Mouse (Mus musculus) layer of hippocampus, adult 8-10 months (tissue): ENCODE measurements around the gene St13. TPM values are rescaled to one million over a fixed set of nuclear protein-coding genes. Genes with fewer than 3 reads are reported as not detected.

ENCODE experiments used
- DNase-seq, 2 experiments: peaks; one replicate each; pipeline ENCODE4 v3.0.0; 2022; ENCODE audit warnings: low spot score in 2 of 2
- total RNA-seq, 4 experiments: library from RNA; stranded (reverse); gene quantifications; 2 replicates each; pipeline ENCODE4 v1.2.4; 2022

St13 gene
- total RNA-seq, 4 experiments from 2014 or later = 158 to 183 (median 171) TPM

DNA sequence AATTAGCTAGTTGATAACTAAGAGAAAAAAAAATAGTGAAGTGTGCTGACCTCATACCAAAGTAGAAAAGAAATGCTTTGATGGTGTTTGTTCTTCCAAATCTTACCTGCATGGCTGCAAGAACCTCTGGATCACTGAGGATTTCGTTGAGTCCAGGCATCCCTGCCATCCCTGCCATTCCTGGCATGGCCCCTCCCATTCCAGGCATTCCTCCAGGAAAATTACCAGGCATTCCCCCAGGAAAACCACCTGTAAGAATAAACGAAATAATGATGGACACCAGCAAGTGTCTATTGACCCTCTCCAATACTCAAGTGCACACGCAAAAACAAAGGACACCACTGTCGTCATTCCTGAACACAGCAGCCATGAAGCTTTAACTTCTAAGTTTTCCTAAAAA is 33.6 kb downstream of the St13 start:
- DNase-seq = no peak

DNA sequence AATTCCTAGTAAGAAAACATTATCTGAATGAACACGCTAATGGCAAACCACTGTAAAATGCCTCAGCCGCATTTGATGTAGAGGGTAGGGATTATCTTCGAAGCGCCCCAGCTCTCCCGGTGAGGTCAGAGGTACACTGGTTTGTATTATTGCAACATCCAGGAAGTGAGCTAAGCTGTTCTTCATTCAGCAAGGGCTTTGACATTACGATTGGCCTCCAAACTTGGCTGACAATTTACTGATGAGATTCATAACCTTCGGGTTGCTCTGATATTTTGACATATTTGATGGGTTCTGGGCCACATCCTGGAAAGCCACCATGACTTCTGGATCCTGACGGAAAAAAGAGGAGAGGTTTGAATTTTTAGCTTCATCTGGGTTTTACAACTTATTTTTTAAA is 34.6 kb downstream of the St13 start:
- no peak for DNase-seq

DNA sequence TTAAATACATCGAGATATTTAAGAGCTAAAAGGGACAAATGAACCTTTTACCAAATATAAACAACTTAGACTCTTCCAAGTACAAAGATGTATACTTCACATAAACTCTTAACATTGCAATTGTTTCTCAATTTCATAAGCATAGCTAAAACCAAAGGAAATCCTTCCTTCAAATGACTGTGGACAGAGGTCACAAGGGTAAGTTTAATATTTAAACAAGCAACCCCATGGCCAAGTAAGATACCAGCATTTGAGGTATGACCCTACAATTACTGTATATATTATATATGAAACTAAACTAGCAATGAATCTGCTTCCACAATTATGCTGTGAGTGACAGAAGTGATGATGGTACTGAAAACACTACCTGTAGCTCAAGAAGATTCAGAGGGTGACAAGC is 35.6 kb downstream of the St13 start:
- no peak for DNase-seq

DNA sequence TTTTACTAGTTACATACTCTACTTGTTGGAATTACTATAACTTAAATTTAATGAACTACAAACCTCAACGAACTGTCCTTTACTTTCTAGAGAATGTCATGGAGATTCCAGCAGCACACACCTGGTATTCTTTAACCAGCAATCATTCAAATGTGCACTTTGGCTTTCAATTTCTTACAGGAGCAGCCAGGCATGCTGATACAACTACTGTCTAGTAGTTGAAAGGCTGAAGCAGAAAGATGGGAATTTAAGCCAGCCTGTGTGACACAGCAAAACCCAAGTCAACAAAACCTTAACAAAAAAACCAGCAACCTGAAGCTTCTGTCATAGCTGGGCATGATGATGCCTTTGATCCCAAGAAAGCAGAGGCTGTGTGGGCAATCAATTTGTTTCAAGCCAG is 37.4 kb downstream of the St13 start:
- DNase-seq = no peak

DNA sequence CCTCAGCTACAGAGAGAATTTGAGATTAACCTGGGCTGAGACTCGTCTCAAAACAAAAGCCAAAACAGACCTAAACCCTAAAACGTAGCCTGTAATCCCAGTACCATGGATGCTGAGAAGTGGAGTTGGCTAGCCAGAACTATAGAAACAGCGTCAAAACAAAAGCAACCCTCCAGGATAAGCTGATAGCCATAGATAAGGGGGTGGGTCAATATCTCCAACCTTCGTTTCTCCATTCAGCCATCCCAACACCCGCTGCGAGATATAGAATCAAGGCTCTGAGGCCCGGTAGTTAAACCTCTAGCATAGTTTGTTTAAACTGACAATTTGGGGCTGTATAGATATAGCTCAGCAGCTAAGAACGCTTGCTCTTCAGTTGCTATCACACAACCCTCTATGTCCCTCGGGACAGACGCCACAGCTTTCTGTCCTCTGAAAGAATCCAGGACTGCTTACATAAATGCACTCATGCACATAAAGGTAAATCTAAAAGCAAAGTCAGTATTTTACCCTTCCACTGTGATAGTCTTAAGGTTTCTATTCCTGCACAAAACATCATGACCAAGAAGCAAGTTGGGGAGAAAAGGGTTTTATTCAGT is 38.4 kb downstream of the St13 start:
- DNase-seq = no peak

DNA sequence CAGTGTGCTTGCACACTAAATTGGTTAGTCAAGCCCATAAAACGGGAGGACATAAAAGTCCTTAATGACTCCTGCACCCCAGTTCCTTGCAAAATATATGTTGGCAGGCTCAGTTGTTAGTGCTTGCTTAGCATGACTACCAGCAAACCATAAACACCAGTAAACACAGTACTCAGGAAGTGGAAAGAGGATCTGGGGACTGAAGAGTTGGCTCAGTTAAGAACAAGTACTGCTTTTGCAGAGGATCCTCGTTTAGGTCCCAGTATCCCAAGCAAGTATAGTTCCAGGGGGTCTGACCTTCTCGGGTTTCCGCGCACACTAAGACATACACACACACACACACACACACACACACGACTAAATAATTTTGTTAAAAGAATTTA is 38.9 kb downstream of the St13 start:
- no peak for DNase-seq

DNA sequence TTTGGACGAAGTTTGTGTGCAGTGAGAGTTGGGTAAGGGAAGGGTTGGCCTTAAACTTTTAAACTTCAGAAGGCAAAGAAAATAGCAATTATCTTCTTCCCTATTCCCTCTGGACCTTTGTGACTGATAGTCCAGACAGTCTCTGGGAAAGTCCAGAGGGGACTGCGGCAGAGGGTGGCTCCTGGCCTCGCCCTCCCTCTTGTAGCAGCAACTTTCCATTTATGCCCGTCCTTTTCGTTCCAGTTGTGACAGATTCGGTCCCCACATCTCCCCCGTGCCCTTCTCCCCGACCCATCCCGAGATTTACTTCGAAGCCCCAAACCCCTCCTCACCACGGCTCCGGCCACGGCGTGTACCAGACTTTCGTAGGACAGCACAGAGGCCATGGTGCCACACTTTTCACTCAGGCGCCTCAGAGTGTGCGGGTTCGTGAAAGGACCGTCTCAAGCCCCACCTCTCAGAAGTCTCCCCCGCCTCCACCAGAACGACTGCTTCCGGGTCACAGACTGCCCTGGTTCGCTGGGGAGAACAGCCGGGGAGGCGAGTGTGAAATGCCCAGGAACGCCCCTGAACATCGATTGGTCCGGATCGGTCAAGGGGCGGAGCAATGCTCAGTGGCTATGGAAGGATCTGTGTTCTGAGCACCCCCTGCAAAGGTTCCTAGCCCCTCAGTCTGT is 39.4 kb downstream of the St13 start, which contains the start of gene Slc25a17:
TSS of gene Slc25a17 (minus strand) at position 468 of the 677 bp plus-strand sequence.
- DNase-seq = peak; percentile 91 to 94

DNA sequence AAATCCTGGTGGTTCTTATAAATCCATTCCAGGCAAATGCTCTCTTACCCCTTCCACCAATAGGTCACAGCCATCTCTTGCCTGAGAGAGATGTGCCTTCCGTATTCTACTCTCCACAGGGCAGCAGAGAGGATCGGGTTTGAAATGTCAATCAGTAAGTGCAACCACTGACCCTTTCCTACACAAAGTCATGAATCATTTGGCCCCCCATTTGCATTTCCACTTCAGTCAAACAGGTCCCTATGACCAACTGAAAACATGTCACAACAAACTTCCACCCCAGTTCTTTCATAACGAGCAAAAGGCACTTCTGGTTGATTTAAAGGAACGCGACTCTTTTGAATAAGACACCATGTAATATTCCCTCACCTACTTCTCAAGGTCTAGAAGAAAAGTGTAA is 40.5 kb downstream of the St13 start:
- DNase-seq = no peak

DNA sequence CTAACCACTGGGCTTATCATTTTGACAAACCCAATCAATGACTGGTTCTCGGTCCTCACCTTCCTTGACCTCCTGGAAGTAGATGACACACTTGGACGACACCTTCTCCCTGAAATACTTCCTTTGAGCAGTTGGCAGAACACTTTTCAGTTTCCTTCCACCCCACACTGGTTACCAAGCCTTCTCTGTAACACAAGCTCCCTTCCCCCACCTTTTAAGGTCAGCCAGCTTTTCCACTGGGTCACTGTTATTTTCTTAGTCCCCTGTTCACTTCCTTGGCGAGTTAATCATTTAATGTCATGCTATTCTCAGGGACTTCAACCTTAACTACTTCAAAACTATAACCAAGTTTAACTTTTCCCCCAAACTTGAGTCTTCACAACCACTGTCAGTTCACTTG is 40.9 kb downstream of the St13 start:
- DNase-seq = no peak

DNA sequence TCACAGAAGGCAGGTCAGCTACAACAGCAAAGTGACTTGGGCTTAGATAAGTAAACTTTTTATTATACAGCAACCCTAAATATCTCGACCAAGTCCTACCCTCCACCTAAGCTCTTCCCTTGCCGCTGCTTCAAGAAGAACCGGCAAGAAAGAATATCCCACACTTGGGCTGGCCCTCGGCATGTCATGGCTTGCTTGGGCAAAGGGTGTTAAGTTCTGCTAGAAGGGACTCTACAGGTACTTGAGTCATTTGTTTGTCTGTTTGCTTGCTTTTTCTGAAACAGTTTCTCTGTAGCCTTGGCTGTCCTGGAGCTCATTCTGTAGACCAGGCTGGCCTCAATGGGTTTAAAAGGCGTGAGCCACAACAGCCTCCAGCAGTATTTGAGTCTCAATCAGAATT is 42.9 kb downstream of the St13 start:
- no peak for DNase-seq

DNA sequence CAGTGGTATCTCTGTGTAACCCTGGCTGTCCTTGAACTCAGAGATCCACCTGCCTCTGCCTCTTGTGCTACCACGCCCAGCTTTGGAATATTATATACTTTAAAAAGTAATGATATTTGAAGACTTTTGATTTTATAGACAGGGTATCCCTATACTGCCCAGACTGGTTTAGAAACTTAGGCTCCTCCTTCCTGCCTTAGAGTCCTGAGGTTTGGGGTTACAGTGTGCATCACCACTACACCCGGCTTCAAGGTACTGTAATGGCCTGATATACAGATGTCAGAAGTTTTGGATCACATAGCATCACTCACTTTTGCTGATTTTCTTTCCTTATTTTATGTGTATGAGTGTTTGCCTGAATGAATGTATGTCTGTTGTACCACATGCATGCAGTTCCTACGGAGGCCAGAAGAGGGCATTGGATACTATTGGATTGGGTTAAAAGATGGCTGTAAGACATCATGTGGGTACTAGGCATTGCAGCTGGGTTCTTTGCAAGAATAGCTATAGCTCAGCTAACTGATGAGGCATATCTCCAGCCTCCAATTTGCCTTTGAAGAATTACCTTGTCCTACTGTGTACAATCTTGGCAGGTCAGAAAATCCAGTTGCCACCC is 44.6 kb downstream of the St13 start:
- no peak for DNase-seq

DNA sequence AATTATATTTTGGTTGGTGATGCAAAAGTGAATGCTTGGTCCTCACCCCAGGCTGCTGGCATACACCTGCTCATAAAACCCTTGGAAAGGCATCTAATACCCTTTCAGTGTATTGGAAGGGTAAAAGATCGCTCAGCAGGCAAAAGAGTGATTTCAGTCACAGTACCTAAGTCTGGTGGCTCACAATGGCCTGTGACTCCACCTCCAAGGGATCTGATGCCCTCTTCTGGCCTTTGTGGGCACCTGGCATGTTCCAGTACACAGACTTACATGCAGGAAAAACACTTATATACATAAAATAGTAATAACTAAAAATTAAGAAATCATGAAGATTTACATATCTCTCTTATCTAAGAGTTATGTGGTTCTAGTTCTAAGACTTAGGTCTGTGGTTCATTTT is 47.2 kb downstream of the St13 start:
- DNase-seq = no peak

DNA sequence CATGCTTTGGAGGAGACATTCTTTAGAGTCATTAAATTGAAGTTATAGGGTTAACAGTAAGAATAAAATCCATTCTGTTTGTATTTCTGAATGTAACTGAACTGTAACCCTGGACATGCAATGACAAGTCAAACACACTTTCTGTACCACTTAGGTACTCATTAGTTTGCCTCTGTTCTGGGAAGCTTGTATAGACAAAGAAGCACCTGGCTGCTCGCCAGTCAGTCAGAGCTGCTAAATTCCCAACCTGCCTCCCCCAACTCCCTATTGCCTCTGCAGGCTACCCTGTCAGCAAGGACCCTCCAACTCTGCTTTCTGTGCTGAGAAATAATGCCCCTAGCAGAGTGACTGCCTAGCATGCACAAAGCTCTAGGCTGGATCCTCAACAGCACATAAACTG is 49.5 kb downstream of the St13 start:
- no peak for DNase-seq

DNA sequence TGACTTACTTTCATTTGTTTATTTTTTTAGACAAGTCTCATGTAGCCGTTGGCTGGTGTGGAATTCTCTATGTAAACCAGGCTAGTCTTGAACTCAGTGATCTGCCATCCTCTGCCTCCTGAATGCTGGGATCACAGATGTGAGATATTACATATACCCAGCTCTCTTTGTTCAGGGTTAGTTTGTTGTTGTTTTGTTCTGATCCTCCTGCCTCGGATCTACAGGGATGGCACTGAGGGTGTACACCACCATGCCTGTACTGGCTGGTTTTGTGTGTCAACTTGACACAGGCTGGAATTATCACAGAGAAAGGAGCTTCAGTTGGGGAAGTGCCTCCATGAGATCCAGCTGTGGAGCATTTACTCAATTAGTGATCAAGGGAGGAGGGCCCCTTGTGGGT is 51.5 kb downstream of the St13 start:
- no peak for DNase-seq

DNA sequence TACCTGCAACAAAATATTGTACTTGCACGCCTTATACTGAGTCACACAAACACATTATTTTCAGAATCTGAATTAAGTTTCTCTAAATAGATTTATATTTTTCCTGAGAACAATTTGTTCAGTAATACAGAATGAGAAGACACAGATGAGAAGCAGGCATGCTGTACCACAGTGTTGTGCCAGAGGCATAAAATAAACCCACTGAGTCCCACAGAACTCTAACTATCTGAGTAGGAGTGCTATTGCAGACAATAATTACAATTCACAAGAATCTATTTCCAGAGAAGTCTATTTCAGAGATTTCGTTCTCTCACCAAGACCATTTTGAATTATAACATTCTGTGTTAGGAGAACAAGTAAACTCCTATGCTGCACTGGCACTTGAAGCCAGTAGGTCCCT is 52.4 kb downstream of the St13 start:
- peak in 1 of 2 experiments; percentile 29 for DNase-seq

DNA sequence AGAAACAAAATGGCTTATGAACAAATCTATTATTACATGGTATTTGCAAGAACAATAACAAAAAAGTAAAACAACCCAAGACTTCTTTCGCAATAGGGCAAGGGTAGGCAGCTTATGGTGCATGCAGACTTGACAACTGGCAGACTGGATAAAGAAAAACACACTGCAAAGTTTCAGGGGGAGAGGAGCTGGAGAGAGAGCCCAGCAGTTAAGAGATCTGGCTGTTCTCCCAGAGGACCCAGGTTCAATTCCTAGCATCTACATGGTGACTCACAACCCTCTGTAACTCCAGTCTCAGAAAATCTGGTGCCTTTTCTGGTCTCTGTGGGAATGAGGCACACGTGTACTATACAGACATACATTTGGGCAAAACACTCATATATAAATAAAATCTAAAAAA is 58.5 kb downstream of the St13 start:
- no peak for DNase-seq

DNA sequence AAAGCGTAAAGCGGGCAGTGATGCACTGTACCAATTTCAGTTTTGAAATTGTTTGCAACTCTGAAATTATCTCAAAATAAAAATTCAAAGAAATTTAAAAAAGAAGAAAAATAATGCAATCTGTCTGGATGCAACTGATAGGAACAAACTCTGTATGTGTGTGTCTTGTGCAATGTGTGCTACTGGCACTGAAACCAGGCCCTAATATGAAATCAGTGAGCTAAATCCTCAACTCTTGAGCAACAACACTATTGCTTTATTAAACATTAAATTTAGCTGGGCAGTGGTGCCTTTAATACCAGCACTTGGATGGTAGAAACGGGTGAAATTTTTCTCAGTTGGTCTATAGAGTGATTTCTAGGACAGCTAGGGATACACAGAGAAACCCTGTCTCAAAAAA is 60.7 kb downstream of the St13 start:
- no peak for DNase-seq

DNA sequence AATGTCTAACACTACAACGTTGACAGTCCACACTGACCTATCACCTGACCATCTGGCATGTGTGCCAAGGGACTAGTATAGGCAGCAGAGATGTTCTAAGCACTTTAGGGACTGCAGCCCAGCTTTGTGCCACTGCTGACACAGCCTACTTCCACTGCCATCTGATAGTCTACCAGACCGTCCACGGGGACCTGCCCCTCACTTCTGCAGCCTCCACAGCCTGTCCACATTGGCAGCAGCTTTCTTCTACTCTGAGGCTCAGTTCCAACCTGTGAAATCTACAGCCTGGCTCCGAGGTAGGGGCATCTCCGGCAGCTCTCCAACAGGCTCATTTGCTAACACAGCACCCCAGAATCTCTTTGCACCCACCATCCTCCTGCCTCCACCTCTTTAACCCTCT is 63.4 kb downstream of the St13 start:
- DNase-seq = no peak

DNA sequence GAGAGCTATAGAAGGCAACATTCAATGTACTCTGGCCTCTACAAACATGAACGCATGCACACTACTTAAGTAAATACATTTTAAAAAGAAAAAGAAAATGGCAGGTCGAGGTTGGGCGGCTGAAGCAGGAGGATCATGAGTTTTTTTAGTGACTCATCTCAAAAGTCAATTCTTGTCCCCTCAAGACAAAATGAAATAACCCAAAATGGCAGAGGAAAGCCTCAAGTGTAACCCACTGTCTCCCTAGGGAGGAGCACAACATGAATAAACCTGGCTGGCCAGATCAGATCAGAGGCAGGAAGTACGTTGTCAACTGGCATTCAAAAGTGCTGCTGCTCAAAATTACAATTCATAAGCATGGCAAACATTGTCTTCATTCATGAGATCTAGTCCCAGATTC is 67.4 kb downstream of the St13 start:
- DNase-seq = no peak

DNA sequence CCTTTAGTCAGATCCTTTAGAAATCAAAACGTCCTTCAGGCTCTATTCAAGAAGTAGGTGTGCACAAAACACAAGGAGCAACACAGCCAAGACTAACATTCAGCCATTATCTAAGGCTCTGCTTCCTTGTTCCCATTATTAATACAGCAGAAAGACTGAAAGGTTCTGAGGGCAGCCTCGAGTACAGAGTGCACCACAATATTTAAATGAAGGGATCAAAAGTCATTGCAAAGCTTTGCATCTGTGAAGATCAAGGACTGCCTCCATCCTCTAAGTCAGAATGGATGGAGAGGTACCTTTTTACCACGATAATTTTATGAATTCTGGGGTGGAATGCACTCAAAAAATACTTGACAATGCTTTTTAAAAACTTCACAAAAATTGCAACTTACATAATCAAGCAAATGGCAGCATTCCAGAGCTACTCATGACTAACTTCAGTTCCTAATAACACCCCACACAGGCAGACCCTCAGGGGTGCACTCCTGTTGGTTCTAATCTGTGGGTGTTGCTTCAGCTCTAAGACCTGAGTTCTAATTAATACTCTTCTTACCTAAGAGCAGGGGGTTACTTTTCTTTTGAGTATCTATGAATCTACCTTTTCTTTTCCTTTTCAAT is 69.0 kb downstream of the St13 start:
- DNase-seq = no peak

DNA sequence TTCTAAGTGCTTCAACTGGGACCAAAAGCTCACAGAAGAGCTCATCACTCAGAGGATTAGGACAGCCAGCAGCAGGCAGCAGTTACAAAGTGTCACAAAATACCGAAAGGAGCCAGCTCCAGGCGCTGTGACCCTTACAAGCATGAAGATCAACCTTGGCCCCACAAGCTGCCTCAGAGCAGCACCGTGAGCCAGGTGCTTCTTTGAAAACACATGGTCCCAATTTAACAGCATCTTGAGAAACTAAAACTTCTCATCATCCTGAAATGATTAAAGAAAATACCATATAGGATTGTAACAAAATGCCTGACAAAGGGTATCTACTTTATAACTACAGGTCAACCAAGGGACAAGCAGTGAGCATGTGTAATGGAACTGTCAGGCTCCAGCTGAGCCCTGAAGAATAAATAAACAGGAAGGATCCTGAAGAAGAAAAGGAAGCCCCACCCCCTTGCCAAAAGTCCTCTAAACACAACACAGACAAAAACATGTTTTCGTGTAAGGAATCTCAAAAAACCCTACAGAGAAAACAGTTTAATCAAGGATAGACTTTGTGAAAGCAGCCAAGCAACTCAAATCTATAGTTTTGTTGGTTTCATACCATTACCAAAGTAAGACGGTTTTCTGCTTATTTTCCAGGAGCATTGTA is 70.0 kb downstream of the St13 start:
- no peak for DNase-seq

DNA sequence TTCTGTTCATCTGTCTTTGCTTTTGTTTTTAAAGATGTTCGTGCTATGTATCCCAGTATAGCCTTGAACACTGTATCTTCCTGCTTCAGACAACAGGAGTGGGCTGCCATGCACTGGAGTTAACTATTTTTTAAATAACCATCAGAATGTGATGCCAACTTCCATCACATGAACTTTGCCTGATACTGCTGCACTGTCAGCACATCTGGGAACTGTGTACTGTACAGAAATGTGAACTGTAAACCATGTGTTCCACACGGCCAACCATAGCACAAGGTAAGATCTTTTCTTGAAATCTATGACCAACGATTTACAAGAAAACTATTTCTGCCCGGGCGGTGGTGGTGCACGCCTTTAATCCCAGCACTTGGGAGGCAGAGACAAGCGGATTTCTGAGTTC is 72.4 kb downstream of the St13 start:
- no peak for DNase-seq
